Mouse (Mus musculus) midbrain, embryonic 10.5 days (tissue): ENCODE measurements around the gene Akap11. TPM values are rescaled to one million over a fixed set of nuclear protein-coding genes. Genes with fewer than 3 reads are reported as not detected.
A peak's percentile ranks its signal among the peaks of the same experiment; 100 is the strongest.

Experiments used
- DNase-seq: peaks from one replicate; pipeline ENCODE4 v3.0.0-alpha.2; 2017; ENCODE audit warnings: low spot score
- H3K27ac ChIP-seq: fragments of 300-500 bp; sonication (generic); replicated peaks from 2 replicates; pipeline ENCODE4 v1.5.1; 2016; ENCODE audit warnings: mild to moderate bottlenecking
- H3K27me3 ChIP-seq: fragments of 300-500 bp; sonication (generic); 2 replicates; pipeline ENCODE4 v1.6.1; 2016; ENCODE audit warnings: low read depth, mild to moderate bottlenecking; ENCODE audit not compliant: poor library complexity, severe bottlenecking
- H3K36me3 ChIP-seq: fragments of 300-500 bp; sonication (generic); 2 replicates; pipeline ENCODE4 v1.6.1; 2016; ENCODE audit warnings: mild to moderate bottlenecking, moderate library complexity
- H3K4me1 ChIP-seq: fragments of 300-500 bp; sonication (generic); 2 replicates; pipeline ENCODE4 v1.6.1; 2016
- H3K4me3 ChIP-seq: fragments of 300-500 bp; sonication (generic); 2 replicates; pipeline ENCODE4 v1.5.1; 2016; ENCODE audit warnings: mild to moderate bottlenecking, moderate library complexity
- H3K9me3 ChIP-seq: fragments of 300-500 bp; sonication (generic); replicated peaks from 2 replicates; pipeline ENCODE4 v1.6.1; 2016; ENCODE audit warnings: mild to moderate bottlenecking
- WGBS: fragments of 180-500 bp; shearing (Covaris S2); methylation state at CpG from one replicate; pipeline ENCODE4 v1.1.7; 2016; 5-methylcytosine and 5-hydroxymethylcytosine counted together
- polyA plus RNA-seq: library from polyadenylated mRNA; unstranded; fragments of >200 nt; fragmentation: Nextera tagmentation; extraction: Ambion mirVana; gene quantifications from 2 replicates; pipeline ENCODE4 v1.2.1, GENCODE M21; 2016

Akap11 gene
- polyA plus RNA-seq, 1 experiment from 2014 or later: 15.6 TPM

DNA sequence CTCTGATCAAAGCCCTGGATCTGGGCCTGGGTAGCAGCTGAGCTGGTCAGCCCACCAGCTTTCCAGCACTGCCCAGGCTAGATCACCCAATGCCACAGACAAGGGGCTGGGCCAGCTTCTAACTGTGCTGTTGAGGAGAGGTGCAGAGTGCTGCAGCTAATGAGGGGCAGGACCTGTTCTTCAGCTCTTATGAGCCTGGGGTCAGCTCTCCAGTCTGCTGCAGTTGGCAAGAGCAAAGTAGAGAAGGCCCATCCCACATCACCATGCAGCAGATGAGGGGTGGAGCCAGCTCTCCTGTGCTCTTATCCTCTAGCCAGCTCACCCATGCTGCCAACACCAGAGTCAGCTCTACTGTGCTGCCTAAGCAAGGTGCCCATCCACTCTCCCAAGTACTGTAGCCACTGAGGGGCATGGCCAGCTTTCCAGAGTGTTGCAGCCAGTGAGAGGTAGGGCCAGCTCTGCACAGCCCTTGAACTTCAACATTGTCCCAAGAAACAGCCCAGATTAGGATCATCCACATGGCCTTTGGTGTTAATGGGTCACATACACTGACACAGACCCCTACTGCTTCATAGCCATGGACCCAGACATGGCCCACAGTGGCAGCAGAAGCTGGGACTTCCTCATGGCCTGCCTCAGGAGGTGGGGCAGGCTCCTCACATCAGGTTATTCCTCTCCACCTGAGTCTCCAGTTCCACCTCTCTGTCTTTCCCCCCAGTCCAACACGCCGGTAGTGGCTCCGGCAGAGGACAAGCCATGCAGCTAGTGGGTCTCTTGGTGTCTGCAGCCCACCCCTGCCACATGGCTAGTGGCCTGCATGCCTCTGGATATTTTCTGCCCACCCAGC is 10.8 kb downstream of the Akap11 start:
- no peaks in the 10 kb centered on the region for H3K27me3 ChIP-seq
- H3K4me3 ChIP-seq: no peak overlapping the region
- peak overlapping the region; percentile 4; the same call in 1 of the 2 replicates for H3K27ac ChIP-seq
- WGBS: 92% methylated on average over 3 of the region's 3 CpGs
- H3K9me3 ChIP-seq: no peaks in the 10 kb centered on the region
- DNase-seq: no peak
- H3K36me3 ChIP-seq: peaks cover 7% of the 10 kb centered on the region; the same call in 1 of the 2 replicates
- H3K4me1 ChIP-seq: 0 out of 2 replicates have a peak, but pooled peaks cover 6% of the 10 kb centered on the region

DNA sequence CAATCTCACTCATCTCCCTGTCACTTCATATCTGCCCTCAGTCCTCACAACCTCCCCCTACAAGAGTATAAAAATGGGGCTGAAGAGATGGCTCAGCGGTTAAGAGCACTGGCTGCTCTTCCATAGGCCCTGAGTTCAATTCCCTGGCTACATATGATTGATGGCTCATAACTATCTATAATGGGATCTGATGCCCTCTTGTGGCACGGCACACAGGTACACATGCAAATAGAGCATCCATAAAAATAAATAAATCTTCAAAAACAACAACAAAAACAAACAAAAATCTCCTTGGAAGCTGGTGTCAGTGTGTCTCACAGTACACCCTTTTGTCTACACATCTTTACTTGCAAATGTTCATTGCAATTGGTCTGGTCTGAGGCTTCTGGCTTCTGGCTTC is 11.5 kb downstream of the Akap11 start:
- Histone ChIP-seq H3K36me3 (peaks cover 11% of the 10 kb centered on the region; the same call in 1 of the 2 replicates), H3K27ac (no peak overlapping the region), H3K9me3 (no peaks in the 10 kb centered on the region), H3K4me1 (0 out of 2 replicates have a peak, but pooled peaks cover 6% of the 10 kb centered on the region), H3K4me3 (no peak overlapping the region), H3K27me3 (no peaks in the 10 kb centered on the region)
- WGBS: 96% methylated on average over 2 of the region's 2 CpGs
- no peak for DNase-seq

GRCm38 (mm10) chr14:78510713-78511112 is 25.9 kb downstream of the Akap11 start:
- DNase-seq: no peak
- no peak overlapping the region for H3K4me3 ChIP-seq
- H3K27ac ChIP-seq: no peak overlapping the region
- peaks cover 91% of the 10 kb centered on the region for H3K36me3 ChIP-seq
- no peaks in the 10 kb centered on the region for H3K9me3 ChIP-seq
- no peaks in the 10 kb centered on the region for H3K4me1 ChIP-seq
- no peaks in the 10 kb centered on the region for H3K27me3 ChIP-seq
- 82% methylated on average over 9 of the region's 9 CpGs for WGBS

GRCm38 (mm10) chr14:78509791-78510190 is 26.8 kb downstream of the Akap11 start:
- 93% methylated on average over 6 of the region's 6 CpGs for WGBS
- no peak overlapping the region for H3K27ac ChIP-seq
- no peaks in the 10 kb centered on the region for H3K9me3 ChIP-seq
- H3K4me3 ChIP-seq: no peak overlapping the region
- H3K36me3 ChIP-seq: peaks cover 93% of the 10 kb centered on the region
- no peak for DNase-seq
- no peaks in the 10 kb centered on the region for H3K4me1 ChIP-seq
- H3K27me3 ChIP-seq: no peaks in the 10 kb centered on the region

DNA sequence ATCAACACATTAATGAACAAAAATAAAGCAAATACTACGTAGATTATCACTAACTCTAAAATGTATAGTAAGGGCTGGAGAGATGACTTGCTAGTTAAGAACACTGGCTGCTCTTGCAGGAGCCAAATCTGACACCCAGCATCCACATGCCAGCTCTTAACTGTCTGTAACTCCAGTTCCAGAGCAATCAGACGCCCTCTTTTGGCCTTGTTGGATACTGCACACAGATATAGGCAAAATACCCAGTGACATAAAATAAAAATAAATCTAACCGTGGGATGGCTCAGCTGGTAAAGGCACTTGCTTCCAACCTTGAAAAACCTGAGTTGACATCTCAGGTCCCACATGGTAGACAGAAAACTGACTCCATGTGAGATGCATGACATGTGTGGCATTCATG is 36.0 kb downstream of the Akap11 start:
- DNase-seq: no peak
- WGBS: 72% methylated on average over 3 of the region's 3 CpGs
- peaks cover 58% of the 10 kb centered on the region for H3K36me3 ChIP-seq

GRCm38 (mm10) chr14:78496691-78497090 is 39.9 kb downstream of the Akap11 start:
- DNase-seq: no peak
- Histone ChIP-seq H3K27me3 (no peaks in the 10 kb centered on the region), H3K36me3 (peaks cover 69% of the 10 kb centered on the region), H3K27ac (no peak overlapping the region), H3K9me3 (no peaks in the 10 kb centered on the region), H3K4me3 (no peak overlapping the region), H3K4me1 (no peaks in the 10 kb centered on the region)
- WGBS: 90% methylated on average over 4 of the region's 4 CpGs

More for the DNA sequence above, 36.0 kb downstream of the Akap11 start:
- Histone ChIP-seq H3K4me1 (no peaks in the 10 kb centered on the region), H3K4me3 (no peak overlapping the region), H3K27ac (no peak overlapping the region), H3K27me3 (no peaks in the 10 kb centered on the region), H3K9me3 (no peaks in the 10 kb centered on the region)

DNA sequence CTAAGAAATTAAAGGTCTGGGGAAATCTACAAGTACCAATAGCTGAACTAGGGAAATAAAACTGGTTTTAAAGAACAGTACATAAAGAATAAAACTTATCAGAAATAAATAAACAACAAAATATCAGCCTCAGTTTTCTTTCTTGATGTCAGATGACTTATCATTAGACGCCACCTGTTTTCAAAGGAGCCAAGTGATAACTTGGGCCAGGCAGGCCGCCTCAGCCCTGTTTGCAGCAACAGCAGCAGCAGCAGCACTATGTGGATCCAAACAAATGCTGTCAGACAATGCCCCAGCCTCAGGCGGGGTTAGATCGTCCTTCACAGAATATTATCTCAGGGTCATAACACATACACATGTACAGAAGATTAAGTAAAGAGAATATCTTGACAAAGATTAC is 41.4 kb downstream of the Akap11 start:
- 88% methylated on average over 4 of the region's 4 CpGs for WGBS
- Histone ChIP-seq H3K9me3 (no peaks in the 10 kb centered on the region), H3K27ac (no peak overlapping the region), H3K4me1 (no peaks in the 10 kb centered on the region), H3K27me3 (no peaks in the 10 kb centered on the region), H3K4me3 (no peak overlapping the region), H3K36me3 (peaks cover 65% of the 10 kb centered on the region)
- no peak for DNase-seq

GRCm38 (mm10) chr14:78492602-78493001 is 44.0 kb downstream of the Akap11 start:
- no peaks in the 10 kb centered on the region for H3K27me3 ChIP-seq
- H3K9me3 ChIP-seq: no peaks in the 10 kb centered on the region
- DNase-seq: no peak
- no peak overlapping the region for H3K27ac ChIP-seq
- peaks cover 48% of the 10 kb centered on the region for H3K36me3 ChIP-seq
- 88% methylated on average over 9 of the region's 9 CpGs for WGBS
- H3K4me1 ChIP-seq: no peaks in the 10 kb centered on the region
- no peak overlapping the region for H3K4me3 ChIP-seq

- Histone ChIP-seq H3K27ac (no peak overlapping the region), H3K4me1 (no peaks in the 10 kb centered on the region), H3K27me3 (no peaks in the 10 kb centered on the region), H3K36me3 (peaks cover 41% of the 10 kb centered on the region), H3K4me3 (no peak overlapping the region), H3K9me3 (no peaks in the 10 kb centered on the region)
- no peak for DNase-seq
Observed at GRCm38 (mm10) chr14:78491432-78491831, 45.2 kb downstream of the Akap11 start.

GRCm38 (mm10) chr14:78482385-78483231 is 54.0 kb downstream of the Akap11 start:
- Histone ChIP-seq H3K27ac (no peak overlapping the region), H3K4me3 (no peak overlapping the region), H3K4me1 (peaks cover 3% of the 10 kb centered on the region; the same call in 1 of the 2 replicates), H3K36me3 (no peaks in the 10 kb centered on the region), H3K9me3 (no peaks in the 10 kb centered on the region), H3K27me3 (no peaks in the 10 kb centered on the region)
- DNase-seq: peak; percentile 42
- WGBS: 27% methylated on average over 14 of the region's 14 CpGs

DNA sequence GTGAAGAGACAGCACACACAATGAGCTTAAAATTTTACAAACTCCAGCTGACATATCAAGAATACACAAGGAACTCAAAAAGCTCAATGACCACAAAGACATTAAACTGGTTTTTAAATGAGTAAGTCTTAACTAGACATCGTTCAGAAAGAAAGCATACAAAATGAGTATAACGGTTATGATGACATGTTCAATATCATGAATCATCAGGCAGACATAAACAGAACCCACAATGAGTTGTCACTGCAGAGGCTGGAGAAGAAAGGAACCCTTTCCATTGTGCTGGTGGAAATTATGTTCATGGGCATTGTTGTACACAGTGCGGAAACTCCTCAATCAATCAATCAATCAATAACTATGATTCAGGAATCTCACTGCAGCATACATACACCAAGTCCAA is 62.5 kb downstream of the Akap11 start:
- H3K9me3 ChIP-seq: no peaks in the 10 kb centered on the region
- no peaks in the 10 kb centered on the region for H3K36me3 ChIP-seq
- H3K27ac ChIP-seq: no peak overlapping the region
- no peak overlapping the region for H3K4me3 ChIP-seq
- H3K27me3 ChIP-seq: no peaks in the 10 kb centered on the region
- no peaks in the 10 kb centered on the region for H3K4me1 ChIP-seq
- WGBS: 92% methylated on average over 3 of the region's 3 CpGs
- no peak for DNase-seq

DNA sequence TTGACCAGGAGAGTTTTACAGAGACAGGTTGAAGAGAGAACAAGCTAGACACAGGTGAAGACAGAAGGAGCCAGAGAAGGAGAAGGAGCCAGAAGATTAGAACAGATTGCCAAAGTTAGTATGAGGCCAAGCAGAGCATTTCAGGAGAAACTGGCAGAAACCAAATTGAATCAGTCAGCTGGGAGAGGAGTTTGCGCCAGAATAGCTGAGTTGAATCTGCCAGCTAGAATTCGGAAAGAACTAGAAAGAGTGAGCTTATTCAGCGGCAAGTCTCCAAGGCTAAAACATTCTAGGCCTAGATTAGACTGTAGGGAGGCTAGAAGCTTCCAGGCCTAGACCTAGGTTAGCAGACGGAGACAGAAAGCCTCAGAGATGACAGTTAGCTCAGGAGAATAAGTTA is 65.9 kb downstream of the Akap11 start:
- H3K27me3 ChIP-seq: no peaks in the 10 kb centered on the region
- 94% methylated on average over 4 of the region's 4 CpGs for WGBS
- no peaks in the 10 kb centered on the region for H3K4me1 ChIP-seq
- no peak overlapping the region for H3K4me3 ChIP-seq
- DNase-seq: no peak
- no peaks in the 10 kb centered on the region for H3K36me3 ChIP-seq
- no peaks in the 10 kb centered on the region for H3K9me3 ChIP-seq
- no peak overlapping the region for H3K27ac ChIP-seq

GRCm38 (mm10) chr14:78468991-78469390 is 67.6 kb downstream of the Akap11 start:
- Histone ChIP-seq H3K27ac (no peak overlapping the region), H3K36me3 (no peaks in the 10 kb centered on the region), H3K27me3 (no peaks in the 10 kb centered on the region), H3K9me3 (no peaks in the 10 kb centered on the region), H3K4me1 (no peaks in the 10 kb centered on the region), H3K4me3 (no peak overlapping the region)
- 75% methylated on average over 7 of the region's 7 CpGs for WGBS
- DNase-seq: no peak
